17 mouse cellular contexts compared by ENCODE assay signal in the genomic region with DNA sequence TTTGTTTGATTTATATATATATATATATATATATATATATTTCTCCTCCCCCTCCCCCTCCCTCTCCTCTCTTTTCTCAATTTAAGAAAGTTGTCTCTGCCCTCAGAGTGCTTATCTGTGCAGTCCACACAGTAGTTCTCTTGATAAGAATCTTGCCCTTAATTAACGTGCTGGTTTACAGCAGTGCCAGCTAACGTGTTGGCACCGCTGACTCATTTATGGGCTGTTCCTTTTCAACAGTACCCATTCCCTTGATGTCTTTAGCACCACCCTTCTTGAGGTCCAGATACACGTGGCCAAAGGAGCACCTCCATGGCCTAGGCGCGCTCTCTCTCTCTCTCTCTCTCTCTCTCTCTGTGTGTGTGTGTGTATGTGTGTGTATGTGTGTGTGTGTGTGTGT. TPM values are rescaled to one million over a fixed set of nuclear protein-coding genes. Genes with fewer than 3 reads are reported as not detected.
DNase-seq lines count a peak whose midpoint lies in the region; ATAC-seq and TF ChIP-seq lines count a peak whose summit lies in the region.
"Had no signal": no experiment of that assay in that cellular context is flagged by ENCODE, and none has a peak within 500 bp of the region (broad histone marks: within the 10 kb centered on the region; RNA-seq: fewer than 3 reads in every experiment).

No protein-coding gene starts in this region.

- no peaks in the 10 kb centered on the region for H3K9me3 ChIP-seq in liver, postnatal 0 days (ENCODE audit: low read length)
- H3K9me3 ChIP-seq: forebrain, embryonic 10.5 days; hindbrain, embryonic 15.5 days; limb, embryonic 13.5 days; neural tube, embryonic 12.5 days had no signal

- TF ChIP-seq CTCF in gastrocnemius, adult 2 months (IDR thresholded peaks at IDR 0.05): no peak
- TF ChIP-seq CTCF in liver, postnatal 0 days (IDR thresholded peaks at IDR 0.05; ENCODE audit: low read depth): no peak

- intact Hi-C loops in gastrocnemius, adult 2 months (cut with DNase I): no loop called here
- intact Hi-C loops in gastrocnemius, postnatal 36 days (cut with DNase I): no loop called here

- H3K4me3 ChIP-seq in gastrocnemius, adult 2 months: no peak overlapping the region
- H3K4me3 ChIP-seq in liver, postnatal 0 days (ENCODE audit: low read depth, low read length): no peak overlapping the region
- H3K4me3 ChIP-seq: embryonic facial prominence, embryonic 10.5 days; forebrain, embryonic 10.5 days; hindbrain, embryonic 15.5 days; limb, embryonic 13.5 days; neural tube, embryonic 12.5 days had no signal

- peak; percentile 84 for TF ChIP-seq EP300 in liver, postnatal 0 days (IDR thresholded peaks at IDR 0.05; ENCODE audit: low read depth)

- no peaks in the 10 kb centered on the region for H3K36me3 ChIP-seq in liver, postnatal 0 days (replicated peaks; ENCODE audit: insufficient read depth, low read length)
- H3K36me3 ChIP-seq: hindbrain, embryonic 15.5 days had no signal

- no peak overlapping the region for H3K9ac ChIP-seq in liver, postnatal 0 days (replicated peaks)
- H3K9ac ChIP-seq: hindbrain, embryonic 15.5 days; limb, embryonic 13.5 days; neural tube, embryonic 12.5 days had no signal

- 54% methylated on average over 6 of the region's 6 CpGs for WGBS in liver, postnatal 0 days (ENCODE audit: insufficient replicate concordance)

- 0 out of 2 replicates have a peak overlapping the region, but pooled peaks have one; percentile 84 for H3K27ac ChIP-seq in gastrocnemius, adult 2 months
- 0 out of 2 replicates have a peak overlapping the region, but pooled peaks have one; percentile 29 for H3K27ac ChIP-seq in liver, postnatal 0 days (ENCODE audit: low read depth)
- H3K27ac ChIP-seq: embryonic facial prominence, embryonic 10.5 days; forebrain, embryonic 10.5 days; hindbrain, embryonic 15.5 days; limb, embryonic 13.5 days; neural tube, embryonic 12.5 days had no signal

- H3K4me1 ChIP-seq in liver, postnatal 0 days (ENCODE audit: insufficient read depth): peaks cover 11% of the 10 kb centered on the region
- H3K4me1 ChIP-seq: forebrain, embryonic 10.5 days; hindbrain, embryonic 15.5 days; limb, embryonic 13.5 days; neural tube, embryonic 12.5 days had no signal

- H3K27me3 ChIP-seq in liver, postnatal 0 days (ENCODE audit: insufficient read depth, low read length): no peaks in the 10 kb centered on the region
- H3K27me3 ChIP-seq: hindbrain, embryonic 15.5 days; limb, embryonic 13.5 days; neural tube, embryonic 12.5 days had no signal

- peak; percentile 86 for ATAC-seq in liver, postnatal 0 days
- ATAC-seq: midbrain, embryonic 16.5 days had no signal

- peak overlapping the region; percentile 61 for H3K4me2 ChIP-seq in liver, postnatal 0 days (ENCODE audit: low read depth, low read length)
- H3K4me2 ChIP-seq: hindbrain, embryonic 15.5 days; limb, embryonic 13.5 days; neural tube, embryonic 12.5 days had no signal

- DNase-seq in gastrocnemius, adult 2 months: no peak
- DNase-seq in gastrocnemius, postnatal 36 days: no peak
- DNase-seq in MEL-GATA-1-ER (ENCODE audit: extremely low read depth, low read depth): peak; percentile 20
- peak; percentile 26 for DNase-seq in induced T-regulatory cell, adult 2 months (ENCODE audit: low read depth)
- DNase-seq in liver, postnatal 0 days: no peak
- no peak for DNase-seq in spleen, adult 18-20 months
- no peak for DNase-seq in adrenal gland, postnatal 25 days
- DNase-seq in kidney, postnatal 25 days: no peak
- DNase-seq: cerebellum, adult 9-11 months; heart, adult 18-20 months; right cerebral cortex, postnatal 4 days had no signal

RNA-seq across cellular contexts. Expression of a gene that starts 14.0 kb away (rescaled TPM):
- 10 to 100 TPM; 21.4 to 22.9 TPM for total RNA-seq in gastrocnemius, adult 2 months (2021)
- total RNA-seq in gastrocnemius, postnatal 36 days (2021): 10 to 100 TPM; 20.2 to 22.1 TPM
- polyA plus RNA-seq in liver, postnatal 0 days (2015; fragmentation: Nextera tagmentation; extraction: Ambion mirVana): 17.5 and 18.2 TPM in 2 replicates
- 27.7 and 30.8 TPM in 2 replicates for total RNA-seq in adrenal gland, postnatal 25 days (2021)

RNA-seq across cellular contexts. Expression of a gene that starts 47.1 kb away (rescaled TPM):
- 1 to 10 TPM; 5.6 to 8.3 TPM for total RNA-seq in gastrocnemius, adult 2 months (2021)
- total RNA-seq in gastrocnemius, postnatal 36 days (2021): 1 to 10 TPM; 7.3 to 8.0 TPM
- polyA plus RNA-seq in liver, postnatal 0 days (2015; fragmentation: Nextera tagmentation; extraction: Ambion mirVana): 26.3 and 29.3 TPM in 2 replicates
- total RNA-seq in adrenal gland, postnatal 25 days (2021): 55.0 and 62.3 TPM in 2 replicates

RNA-seq across cellular contexts. Expression of a gene that starts 47.5 kb away (rescaled TPM):
- not detected for total RNA-seq in gastrocnemius, adult 2 months (2021)
- total RNA-seq in gastrocnemius, postnatal 36 days (2021): under 1 TPM; 0.48 to 0.52 TPM
- 1.4 TPM in 2 replicates for polyA plus RNA-seq in liver, postnatal 0 days (2015; fragmentation: Nextera tagmentation; extraction: Ambion mirVana)
- 1.9 and 6.0 TPM in 2 replicates for total RNA-seq in adrenal gland, postnatal 25 days (2021)

RNA-seq across cellular contexts. Expression of a gene that starts 57.4 kb away (rescaled TPM):
- 100 to 1,000 TPM; 314 to 437 TPM for total RNA-seq in gastrocnemius, adult 2 months (2021)
- 100 to 1,000 TPM; 374 to 387 TPM for total RNA-seq in gastrocnemius, postnatal 36 days (2021)
- polyA plus RNA-seq in liver, postnatal 0 days (2015; fragmentation: Nextera tagmentation; extraction: Ambion mirVana): 0.08 and 0.20 TPM in 2 replicates
- 3.1 and 3.2 TPM in 2 replicates for total RNA-seq in adrenal gland, postnatal 25 days (2021)

Comparison
In these comparisons a context has a peak if more than half of its experiments do, and no peak if none do; other contexts are left out.
1. DNase-seq: peak in MEL-GATA-1-ER (single experiment) and induced T-regulatory cell, adult 2 months (single experiment); none in gastrocnemius, adult 2 months (single experiment), gastrocnemius, postnatal 36 days (0 of 2), liver, postnatal 0 days (single experiment), spleen, adult 18-20 months (0 of 2), adrenal gland, postnatal 25 days (single experiment) and kidney, postnatal 25 days (0 of 2).